Mouse (Mus musculus) CH12.LX (cell line): ENCODE measurements at regions not wholly inside any gene's neighbourhood (a gene's known extent, or its start where the extent isn't known, plus 50 kb on each side); places are given as distances from the start of the nearest gene placed in this dataset.

Source experiments
- DNase-seq: peaks from one replicate; pipeline ENCODE4 v3.0.0-alpha.2; 2013; ENCODE audit errors: extremely low read depth
- H3K27ac ChIP-seq: 2 replicates; pipeline ENCODE4 v1.5.1; 2012; ENCODE audit warnings: low read depth, mild to moderate bottlenecking, control low read depth, moderate library complexity; ENCODE audit not compliant: insufficient read depth
- H3K27me3 ChIP-seq: replicated peaks from 2 replicates; pipeline ENCODE3; 2012; ENCODE audit warnings: inconsistent platforms
- H3K36me3 ChIP-seq, 2 experiments: replicated peaks in 1 of 2; 2 replicates each; pipeline versions ENCODE3 to v1.6.1; 2012; ENCODE audit warnings: inconsistent platforms in 1 of 2, low read length in 1 of 2, mild to moderate bottlenecking in 1 of 2, mixed read lengths in 1 of 2, moderate library complexity in 1 of 2; ENCODE audit not compliant: control insufficient read depth in 1 of 2, insufficient read depth in 1 of 2
- H3K4me1 ChIP-seq, 2 experiments: 2 replicates each; pipeline ENCODE4 v1.6.1; 2012; ENCODE audit warnings: inconsistent platforms in 1 of 2, moderate library complexity in 1 of 2; ENCODE audit not compliant: insufficient read depth in 2 of 2, control insufficient read depth in 1 of 2
- H3K4me2 ChIP-seq: 2 replicates; pipeline ENCODE4 v1.6.1; 2012; ENCODE audit warnings: low read depth, mild to moderate bottlenecking, control low read depth; ENCODE audit not compliant: poor library complexity, insufficient read depth, severe bottlenecking
- H3K4me3 ChIP-seq, 3 experiments: fragments of 150-350 bp in 1 of 3; sonication (generic) in 1 of 3; replicated peaks in 1 of 3; 2 replicates each; pipeline versions ENCODE3 to v1.5.1; 2011 to 2012; ENCODE audit warnings: low read depth in 2 of 3, low read length in 2 of 3, mild to moderate bottlenecking in 2 of 3, moderate library complexity in 2 of 3, control low read depth in 1 of 3, improper control_type of control experiment in 1 of 3, inconsistent platforms in 1 of 3, mixed read lengths in 1 of 3; ENCODE audit not compliant: poor library complexity in 1 of 3
- H3K79me2 ChIP-seq: replicated peaks from 2 replicates; pipeline ENCODE4 v1.6.1; 2012; ENCODE audit warnings: mild to moderate bottlenecking, moderate library complexity; ENCODE audit not compliant: control insufficient read depth, poor library complexity, insufficient read depth, severe bottlenecking; ENCODE audit errors: extremely low read depth
- H3K9ac ChIP-seq: 2 replicates; pipeline ENCODE4 v1.6.1; 2012; ENCODE audit warnings: low read depth, mild to moderate bottlenecking, control low read depth, moderate library complexity; ENCODE audit not compliant: insufficient read depth
- H3K9me3 ChIP-seq: replicated peaks from 2 replicates; pipeline ENCODE3; 2012; ENCODE audit warnings: low read length, inconsistent platforms, mixed read lengths
- BHLHE40 ChIP-seq: IDR thresholded peaks from 2 replicates; pipeline ENCODE4 v1.6.1; 2011; ENCODE audit warnings: mild to moderate bottlenecking, low read depth, low read length, improper control_type of control experiment
- CHD1 ChIP-seq: IDR thresholded peaks from 2 replicates; pipeline ENCODE4 v1.6.1; 2012; ENCODE audit warnings: low read depth, low read length, improper control_type of control experiment, inconsistent platforms
- CTCF ChIP-seq, 2 experiments: IDR thresholded peaks in 1 of 2; conservative IDR thresholded peaks in 1 of 2; 2 replicates each; pipeline ENCODE4 v1.5.1; 2011 to 2012; ENCODE audit warnings: low read depth in 2 of 2, low read length in 2 of 2, improper control_type of control experiment in 1 of 2, inconsistent platforms in 1 of 2, mild to moderate bottlenecking in 1 of 2, moderate library complexity in 1 of 2
- EP300 ChIP-seq: IDR thresholded peaks from 2 replicates; pipeline ENCODE4 v1.6.1; 2011; ENCODE audit warnings: low read length, improper control_type of control experiment
- HCFC1 ChIP-seq: IDR thresholded peaks from 2 replicates; pipeline ENCODE4 v1.6.1; 2012; ENCODE audit warnings: low read depth, mild to moderate bottlenecking, inconsistent platforms, low read length, improper control_type of control experiment
- IRF4 ChIP-seq: IDR thresholded peaks from 2 replicates; pipeline ENCODE4 v1.6.1; 2014; ENCODE audit warnings: low read depth, mild to moderate bottlenecking, inconsistent platforms, low read length, improper control_type of control experiment
- KAT2A ChIP-seq: IDR thresholded peaks from 2 replicates; pipeline ENCODE4 v1.6.1; 2012; ENCODE audit warnings: low read length, improper control_type of control experiment, inconsistent platforms; ENCODE audit not compliant: insufficient replicate concordance
- MAFK ChIP-seq: IDR thresholded peaks from 2 replicates; pipeline ENCODE4 v1.6.1; 2011; ENCODE audit warnings: low read length, improper control_type of control experiment; ENCODE audit not compliant: insufficient replicate concordance
- MAZ ChIP-seq: IDR thresholded peaks from 2 replicates; pipeline ENCODE4 v1.6.1; 2012; ENCODE audit warnings: low read depth, mild to moderate bottlenecking, inconsistent platforms, low read length, improper control_type of control experiment, moderate library complexity
- MEF2A ChIP-seq: IDR thresholded peaks from 2 replicates; pipeline ENCODE4 v1.6.1; 2014; ENCODE audit warnings: low read depth, mild to moderate bottlenecking, inconsistent platforms, low read length, improper control_type of control experiment, borderline replicate concordance
- MXI1 ChIP-seq: IDR thresholded peaks from 2 replicates; pipeline ENCODE4 v1.6.1; 2011; ENCODE audit warnings: mild to moderate bottlenecking, low read depth, low read length, improper control_type of control experiment
- MYC ChIP-seq: IDR thresholded peaks from 2 replicates; pipeline ENCODE4 v1.6.1; 2011; ENCODE audit warnings: low read depth, mild to moderate bottlenecking, improper control_type of control experiment, low read length
- NRF1 ChIP-seq: IDR thresholded peaks from 2 replicates; pipeline ENCODE4 v1.6.1; 2014; ENCODE audit warnings: low read depth, mild to moderate bottlenecking, inconsistent platforms, low read length, improper control_type of control experiment, moderate library complexity
- PAX5 ChIP-seq: IDR thresholded peaks from 2 replicates; pipeline ENCODE4 v1.6.1; 2012; ENCODE audit warnings: low read length, inconsistent platforms, mixed read lengths
- POLR2A ChIP-seq: IDR thresholded peaks from 2 replicates; pipeline ENCODE4 v1.6.1; 2011; ENCODE audit warnings: low read depth, mild to moderate bottlenecking, improper control_type of control experiment, low read length
- POLR2AphosphoS2 ChIP-seq: IDR thresholded peaks from 2 replicates; pipeline ENCODE4 v1.6.1; 2011; ENCODE audit warnings: low read depth, low read length, improper control_type of control experiment
- RAD21 ChIP-seq: IDR thresholded peaks from 2 replicates; pipeline ENCODE4 v1.6.1; 2011; ENCODE audit warnings: low read depth, mild to moderate bottlenecking, low read length, improper control_type of control experiment, moderate library complexity
- RCOR1 ChIP-seq: conservative IDR thresholded peaks from 2 replicates; pipeline ENCODE4 v1.6.1; 2012; ENCODE audit warnings: low read depth, mild to moderate bottlenecking, inconsistent platforms, low read length, improper control_type of control experiment
- SIN3A ChIP-seq: IDR thresholded peaks from 2 replicates; pipeline ENCODE4 v1.6.1; 2012; ENCODE audit warnings: low read length, improper control_type of control experiment, inconsistent platforms
- SMC3 ChIP-seq: IDR thresholded peaks from 2 replicates; pipeline ENCODE4 v1.6.1; 2011; ENCODE audit warnings: low read depth, low read length, improper control_type of control experiment
- ZKSCAN1 ChIP-seq: IDR thresholded peaks from 2 replicates; pipeline ENCODE4 v1.6.1; 2012; ENCODE audit warnings: low read depth, inconsistent platforms, low read length, improper control_type of control experiment, borderline replicate concordance
- ZNF384 ChIP-seq: IDR thresholded peaks from 2 replicates; pipeline ENCODE4 v1.6.1; 2012; ENCODE audit warnings: low read depth, low read length, improper control_type of control experiment, inconsistent platforms
- dilution Hi-C: fragments of 300-500 bp; cut with MboI; formaldehyde crosslinking; loops from 2 replicates; pipeline ENCODE4 v1.14.3; 2020; ENCODE audit warnings: low sequenced_read_pairs; ENCODE audit not compliant: extremely low pct_unique_long_range_greater_than_20kb, extremely low pct_ligation_motif_present
- in situ Hi-C: fragments of 300-500 bp; cut with MboI; formaldehyde crosslinking; loops from 3 replicates; pipeline ENCODE4 v1.14.3; 2019; ENCODE audit warnings: low sequenced_read_pairs, low pct_ligation_motif_present, low pct_unique_long_range_greater_than_20kb, mixed read lengths

GRCm38 (mm10) chr2:57856524-57857107 lies 141.1 kb upstream of the Galnt5 start:
- Histone ChIP-seq H3K27me3 (no peaks in the 10 kb centered on the region), H3K79me2 (no peaks in the 10 kb centered on the region), H3K9ac (no peak overlapping the region), H3K4me3 (no peak overlapping the region)
- dilution Hi-C loops: no loop called here
- in situ Hi-C loops: no loop called here
- no peak for DNase-seq
- no peak for TF ChIP-seq MYC
- TF ChIP-seq POLR2AphosphoS2: no peak
- no peak for TF ChIP-seq MEF2A
- TF ChIP-seq ZNF384: no peak
- TF ChIP-seq MAFK: no peak
- TF ChIP-seq POLR2A: no peak
- TF ChIP-seq NRF1: no peak
- no peak for TF ChIP-seq CTCF (conservative IDR thresholded peaks at IDR 0.05 in 1 of 2, IDR thresholded peaks at IDR 0.05 in 1 of 2; ENCODE audit: low read depth in 2 of 2, low read length in 2 of 2)
- TF ChIP-seq PAX5: no peak
- no peak for TF ChIP-seq EP300
- TF ChIP-seq CHD1: no peak
- no peak for TF ChIP-seq ZKSCAN1
- TF ChIP-seq KAT2A: no peak
- TF ChIP-seq BHLHE40: no peak
- no peak for TF ChIP-seq RCOR1
- no peak for TF ChIP-seq MAZ
- no peak for TF ChIP-seq RAD21
- TF ChIP-seq SMC3: no peak
- TF ChIP-seq MXI1: no peak
- TF ChIP-seq SIN3A: no peak
- TF ChIP-seq, all 38 proteins: peak for 0
- Histone ChIP-seq H3K4me2 (no peak overlapping the region), H3K36me3 (no peaks in the 10 kb centered on the region), H3K4me1 (no peaks in the 10 kb centered on the region), H3K9me3 (no peaks in the 10 kb centered on the region), H3K27ac (no peak overlapping the region)

DNA sequence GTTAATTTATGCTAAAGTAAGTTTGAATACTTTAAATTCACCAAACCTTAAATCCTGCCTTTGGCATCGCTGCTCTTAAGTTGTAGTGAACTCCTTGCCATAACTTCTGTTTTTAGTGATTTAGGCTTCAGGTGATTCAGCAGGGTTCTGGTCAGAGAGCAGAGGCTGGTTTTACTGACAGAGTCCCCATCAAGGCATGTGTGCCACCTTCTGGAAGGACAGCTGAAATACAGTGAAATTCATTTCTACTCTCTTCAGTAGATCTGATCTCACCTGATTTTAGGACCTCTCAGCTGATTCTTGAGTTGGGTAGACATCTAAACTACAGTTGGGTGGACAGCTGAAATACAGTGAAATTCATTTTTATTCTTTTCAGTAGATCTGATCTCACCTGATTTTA lies 132.4 kb upstream of the Galnt5 start:
- DNase-seq: peak; percentile 18
- Histone ChIP-seq H3K4me2 (no peak overlapping the region), H3K4me1 (no peaks in the 10 kb centered on the region), H3K79me2 (no peaks in the 10 kb centered on the region), H3K27me3 (no peaks in the 10 kb centered on the region), H3K9ac (no peak overlapping the region), H3K9me3 (no peaks in the 10 kb centered on the region), H3K36me3 (no peaks in the 10 kb centered on the region), H3K27ac (no peak overlapping the region), H3K4me3 (no peak overlapping the region)
- in situ Hi-C loops: no loop called here
- TF ChIP-seq IRF4 (no peak), SMC3 (peak; percentile 60), CTCF (conservative IDR thresholded peaks at IDR 0.05 in 1 of 2, IDR thresholded peaks at IDR 0.05 in 1 of 2; ENCODE audit: low read depth in 2 of 2, low read length in 2 of 2) (peak in 1 of 2 experiments; percentile 66; a peak in 3 of 4 replicates), HCFC1 (no peak), RAD21 (peak; percentile 63), MEF2A (no peak)
- dilution Hi-C loops: no loop called here
